Mouse (Mus musculus): ENCODE data around the gene Abi3bp. TPM values are rescaled to one million over a fixed set of nuclear protein-coding genes. Genes with fewer than 3 reads are reported as not detected.

Gene Abi3bp
- polyA plus RNA-seq, 1 experiment, result 0.76 TPM

GRCm38 (mm10) chr16:56502134-56502533 lies 24.5 kb downstream of the Abi3bp start:
- Histone ChIP-seq H3K4me3 (ENCODE audit: low read depth, low read length) (no peak overlapping the region), H3K27ac (ENCODE audit: insufficient read depth, low read depth, low read length) (no peak overlapping the region; the same call in 1 of the 2 replicates), H3K36me3 (ENCODE audit: control insufficient read depth, insufficient read depth, low read length) (no peaks in the 10 kb centered on the region), H3K27me3 (ENCODE audit: control insufficient read depth, insufficient read depth, low read length) (no peaks in the 10 kb centered on the region), H3K4me1 (ENCODE audit: control insufficient read depth, insufficient read depth, insufficient read length, low read length) (peaks cover 6% of the 10 kb centered on the region; the same call in 1 of the 2 replicates)
- 64% methylated on average over 3 of the region's 3 CpGs for WGBS
- no peak for TF ChIP-seq POLR2A (IDR thresholded peaks at IDR 0.05; ENCODE audit: low read depth, low read length)
- TF ChIP-seq CTCF (IDR thresholded peaks at IDR 0.05; ENCODE audit: extremely low read depth, insufficient read length, insufficient replicate concordance, low read depth, low read length), result no peak

GRCm38 (mm10) chr16:56503941-56504340 lies 26.3 kb downstream of the Abi3bp start:
- Histone ChIP-seq H3K4me3 (ENCODE audit: low read depth, low read length) (no peak overlapping the region), H3K36me3 (ENCODE audit: control insufficient read depth, insufficient read depth, low read length) (no peaks in the 10 kb centered on the region), H3K4me1 (ENCODE audit: control insufficient read depth, insufficient read depth, insufficient read length, low read length) (peaks cover 6% of the 10 kb centered on the region; the same call in 1 of the 2 replicates), H3K27ac (ENCODE audit: insufficient read depth, low read depth, low read length) (no peak overlapping the region), H3K27me3 (ENCODE audit: control insufficient read depth, insufficient read depth, low read length) (no peaks in the 10 kb centered on the region)
- 85% methylated on average over 2 of the region's 2 CpGs for WGBS
- TF ChIP-seq CTCF (IDR thresholded peaks at IDR 0.05; ENCODE audit: extremely low read depth, insufficient read length, insufficient replicate concordance, low read depth, low read length) (no peak), POLR2A (IDR thresholded peaks at IDR 0.05; ENCODE audit: low read depth, low read length) (no peak)

- Histone ChIP-seq H3K27me3 (ENCODE audit: control insufficient read depth, insufficient read depth, low read length) (no peaks in the 10 kb centered on the region), H3K36me3 (ENCODE audit: control insufficient read depth, insufficient read depth, low read length) (no peaks in the 10 kb centered on the region), H3K4me3 (ENCODE audit: low read depth, low read length) (no peak overlapping the region), H3K27ac (ENCODE audit: insufficient read depth, low read depth, low read length) (no peak overlapping the region), H3K4me1 (ENCODE audit: control insufficient read depth, insufficient read depth, insufficient read length, low read length) (no peaks in the 10 kb centered on the region)
- 74% methylated on average over 9 of the region's 9 CpGs for WGBS
- TF ChIP-seq POLR2A (IDR thresholded peaks at IDR 0.05; ENCODE audit: low read depth, low read length) (no peak), CTCF (IDR thresholded peaks at IDR 0.05; ENCODE audit: extremely low read depth, insufficient read length, insufficient replicate concordance, low read depth, low read length) (no peak)
Measured at GRCm38 (mm10) chr16:56518024-56518423, 40.3 kb downstream of the Abi3bp start.

DNA sequence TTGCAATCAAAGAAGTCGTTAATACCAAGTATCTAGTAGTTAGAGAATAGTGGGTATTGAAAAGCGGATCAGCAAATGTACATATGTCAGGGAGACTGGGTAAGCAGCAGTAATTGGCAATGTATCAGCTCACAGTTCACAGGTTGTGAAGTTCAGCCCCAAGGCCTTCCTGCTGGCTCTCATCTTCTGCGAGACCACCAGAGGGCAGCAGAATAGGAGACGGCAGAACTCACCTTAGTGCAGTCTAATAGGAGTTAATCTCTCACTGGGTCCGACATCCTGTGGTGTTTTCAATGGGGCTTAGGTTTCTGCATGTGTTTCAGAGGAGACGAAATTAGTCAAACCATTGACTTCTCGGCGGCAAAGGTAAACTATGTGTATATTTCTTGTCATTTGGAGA lies 46.7 kb downstream of the Abi3bp start:
- Histone ChIP-seq H3K4me3 (ENCODE audit: low read depth, low read length) (no peak overlapping the region), H3K27ac (ENCODE audit: insufficient read depth, low read depth, low read length) (no peak overlapping the region), H3K27me3 (ENCODE audit: control insufficient read depth, insufficient read depth, low read length) (no peaks in the 10 kb centered on the region), H3K36me3 (ENCODE audit: control insufficient read depth, insufficient read depth, low read length) (no peaks in the 10 kb centered on the region), H3K4me1 (ENCODE audit: control insufficient read depth, insufficient read depth, insufficient read length, low read length) (no peaks in the 10 kb centered on the region)
- TF ChIP-seq CTCF (IDR thresholded peaks at IDR 0.05; ENCODE audit: extremely low read depth, insufficient read length, insufficient replicate concordance, low read depth, low read length) (peak; percentile 54; the same call in 1 of the 2 replicates), POLR2A (IDR thresholded peaks at IDR 0.05; ENCODE audit: low read depth, low read length) (no peak)
- WGBS, result 44% methylated on average over 8 of the region's 8 CpGs

- H3K27ac ChIP-seq (ENCODE audit: insufficient read depth, low read depth, low read length), result no peak overlapping the region
- 94% methylated on average over 1 of the region's 1 CpGs for whole genome bisulfite sequencing
- H3K36me3 ChIP-seq (ENCODE audit: control insufficient read depth, insufficient read depth, low read length), result no peaks in the 10 kb centered on the region
- no peaks in the 10 kb centered on the region for H3K4me1 ChIP-seq (ENCODE audit: control insufficient read depth, insufficient read depth, insufficient read length, low read length)
- no peak for TF ChIP-seq CTCF (IDR thresholded peaks at IDR 0.05; ENCODE audit: extremely low read depth, insufficient read length, insufficient replicate concordance, low read depth, low read length)
- TF ChIP-seq POLR2A (IDR thresholded peaks at IDR 0.05; ENCODE audit: low read depth, low read length), result no peak
- no peaks in the 10 kb centered on the region for H3K27me3 ChIP-seq (ENCODE audit: control insufficient read depth, insufficient read depth, low read length)
- H3K4me3 ChIP-seq (ENCODE audit: low read depth, low read length), result no peak overlapping the region
Measured at GRCm38 (mm10) chr16:56526482-56526881, 48.8 kb downstream of the Abi3bp start.

- H3K4me1 ChIP-seq (ENCODE audit: control insufficient read depth, insufficient read depth, insufficient read length, low read length), result no peaks in the 10 kb centered on the region
- no peaks in the 10 kb centered on the region for H3K27me3 ChIP-seq (ENCODE audit: control insufficient read depth, insufficient read depth, low read length)
- H3K36me3 ChIP-seq (ENCODE audit: control insufficient read depth, insufficient read depth, low read length), result no peaks in the 10 kb centered on the region
- H3K4me3 ChIP-seq (ENCODE audit: low read depth, low read length), result no peak overlapping the region
- H3K27ac ChIP-seq (ENCODE audit: insufficient read depth, low read depth, low read length), result no peak overlapping the region
- TF ChIP-seq POLR2A (IDR thresholded peaks at IDR 0.05; ENCODE audit: low read depth, low read length) (no peak), CTCF (IDR thresholded peaks at IDR 0.05; ENCODE audit: extremely low read depth, insufficient read length, insufficient replicate concordance, low read depth, low read length) (no peak)
- WGBS, result 67% methylated on average over 3 of the region's 3 CpGs
Measured at GRCm38 (mm10) chr16:56528079-56528688, 50.5 kb downstream of the Abi3bp start.

GRCm38 (mm10) chr16:56579536-56579935 lies 101.9 kb downstream of the Abi3bp start:
- Histone ChIP-seq H3K4me1 (ENCODE audit: control insufficient read depth, insufficient read depth, insufficient read length, low read length) (no peaks in the 10 kb centered on the region), H3K27me3 (ENCODE audit: control insufficient read depth, insufficient read depth, low read length) (no peaks in the 10 kb centered on the region), H3K4me3 (ENCODE audit: low read depth, low read length) (no peak overlapping the region), H3K27ac (ENCODE audit: insufficient read depth, low read depth, low read length) (no peak overlapping the region), H3K36me3 (ENCODE audit: control insufficient read depth, insufficient read depth, low read length) (no peaks in the 10 kb centered on the region)
- 54% methylated on average over 1 of the region's 1 CpGs for WGBS
- TF ChIP-seq POLR2A (IDR thresholded peaks at IDR 0.05; ENCODE audit: low read depth, low read length), result no peak

Data from small intestine, adult 2 months (tissue).